Mouse (Mus musculus): ENCODE measurements at regions not wholly inside any gene's neighbourhood (a gene's known extent, or its start where the extent isn't known, plus 50 kb on each side); places are given as distances from the start of the nearest gene placed in this dataset.

- DNase-seq (ENCODE audit: low read depth in 2 of 2, low spot score in 2 of 2) = no peak
These were observed 185.4 kb upstream of the Eci2 start for GRCm38 (mm10) chr13:35212276-35212675.

- DNase-seq (ENCODE audit: low read depth in 2 of 2, low spot score in 2 of 2) = no peak
These were observed 187.3 kb upstream of the Eci2 start for GRCm38 (mm10) chr13:35214219-35214618.

- no peak for DNase-seq (ENCODE audit: low read depth in 2 of 2, low spot score in 2 of 2)
These were observed 199.4 kb upstream of the Eci2 start for GRCm38 (mm10) chr13:35226142-35226829.

- no peak for DNase-seq (ENCODE audit: low read depth in 2 of 2, low spot score in 2 of 2)
These were observed 200.0 kb upstream of the Eci2 start for GRCm38 (mm10) chr13:35226944-35227343.

- DNase-seq (ENCODE audit: low read depth in 2 of 2, low spot score in 2 of 2) = no peak
These were observed 202.7 kb upstream of the Eci2 start for GRCm38 (mm10) chr13:35229601-35230000.

- DNase-seq (ENCODE audit: low read depth in 2 of 2, low spot score in 2 of 2) = no peak
These were observed 206.7 kb upstream of the Eci2 start for GRCm38 (mm10) chr13:35233636-35234035.

- DNase-seq (ENCODE audit: low read depth in 2 of 2, low spot score in 2 of 2) = no peak
These were observed 214.5 kb upstream of the Eci2 start for GRCm38 (mm10) chr13:35241443-35241842.

GRCm38 (mm10) chr13:35243946-35244345 lies 217.1 kb upstream of the Eci2 start:
- no peak for DNase-seq (ENCODE audit: low read depth in 2 of 2, low spot score in 2 of 2)

GRCm38 (mm10) chr13:35257386-35257785 lies 230.5 kb upstream of the Eci2 start:
- DNase-seq (ENCODE audit: low read depth in 2 of 2, low spot score in 2 of 2) = no peak

GRCm38 (mm10) chr13:35258720-35259119 lies 231.8 kb upstream of the Eci2 start:
- DNase-seq (ENCODE audit: low read depth in 2 of 2, low spot score in 2 of 2) = no peak

- no peak for DNase-seq (ENCODE audit: low read depth in 2 of 2, low spot score in 2 of 2)
These were observed 257.1 kb upstream of the Eci2 start for GRCm38 (mm10) chr13:35283959-35284358.

- no peak for DNase-seq (ENCODE audit: low read depth in 2 of 2, low spot score in 2 of 2)
These were observed 275.2 kb upstream of the Eci2 start for GRCm38 (mm10) chr13:35302088-35302487.

GRCm38 (mm10) chr13:35316772-35317171 lies 289.9 kb upstream of the Eci2 start:
- no peak for DNase-seq (ENCODE audit: low read depth in 2 of 2, low spot score in 2 of 2)

- no peak for DNase-seq (ENCODE audit: low read depth in 2 of 2, low spot score in 2 of 2)
These were observed 299.9 kb upstream of the Eci2 start for GRCm38 (mm10) chr13:35326682-35327242.

GRCm38 (mm10) chr13:35328320-35328719 lies 301.4 kb upstream of the Eci2 start:
- DNase-seq (ENCODE audit: low read depth in 2 of 2, low spot score in 2 of 2) = no peak

- DNase-seq (ENCODE audit: low read depth in 2 of 2, low spot score in 2 of 2) = no peak
These were observed 304.0 kb upstream of the Eci2 start for GRCm38 (mm10) chr13:35330926-35331325.

- no peak for DNase-seq (ENCODE audit: low read depth in 2 of 2, low spot score in 2 of 2)
These were observed 314.0 kb upstream of the Cdyl start for GRCm38 (mm10) chr13:35345507-35346129.

- no peak for DNase-seq (ENCODE audit: low read depth in 2 of 2, low spot score in 2 of 2)
These were observed 311.4 kb upstream of the Cdyl start for GRCm38 (mm10) chr13:35348283-35348682.

GRCm38 (mm10) chr13:35359345-35359744 lies 300.3 kb upstream of the Cdyl start:
- DNase-seq (ENCODE audit: low read depth in 2 of 2, low spot score in 2 of 2) = no peak

- DNase-seq (ENCODE audit: low read depth in 2 of 2, low spot score in 2 of 2) = no peak
These were observed 282.1 kb upstream of the Cdyl start for GRCm38 (mm10) chr13:35377487-35377886.

- DNase-seq (ENCODE audit: low read depth in 2 of 2, low spot score in 2 of 2) = no peak
These were observed 280.1 kb upstream of the Cdyl start for GRCm38 (mm10) chr13:35379500-35379899.

GRCm38 (mm10) chr13:35380224-35381009 lies 279.2 kb upstream of the Cdyl start:
- DNase-seq (ENCODE audit: low read depth in 2 of 2, low spot score in 2 of 2) = no peak

Measured in CD8-positive naive resting alpha-beta T cell, adult 2 months (primary cell).